Comparison of ENCODE assay signal across 21 mouse cellular contexts in genomic region chr7:19214369-19214768, GRCm38 (mm10). TPM values are rescaled to one million over a fixed set of nuclear protein-coding genes. Genes with fewer than 3 reads are reported as not detected.
DNase-seq lines count a peak whose midpoint lies in the region; ATAC-seq lines count a peak whose summit lies in the region.
"Had no signal": no experiment of that assay in that cellular context is flagged by ENCODE, and none has a peak within 500 bp of the region (broad histone marks: within the 10 kb centered on the region; RNA-seq: fewer than 3 reads in every experiment).

No protein-coding gene starts in this region.

- H3K27ac ChIP-seq in kidney, embryonic 15.5 days, result no peak overlapping the region
- no peak overlapping the region for H3K27ac ChIP-seq in neural tube, embryonic 13.5 days (replicated peaks)
- H3K27ac ChIP-seq in limb, embryonic 10.5 days, result peak overlapping the region; percentile 32; the same call in 1 of the 2 replicates
- H3K27ac ChIP-seq: forebrain, embryonic 10.5 days; liver, embryonic 12.5 days; lung, embryonic 15.5 days; midbrain, embryonic 15.5 days had no signal

- WGBS in kidney, embryonic 15.5 days, result 73% methylated on average over 7 of the region's 7 CpGs
- WGBS in neural tube, embryonic 13.5 days, result 73% methylated on average over 7 of the region's 7 CpGs
- WGBS in limb, embryonic 10.5 days, result 77% methylated on average over 7 of the region's 7 CpGs

- no peak overlapping the region for H3K9ac ChIP-seq in kidney, embryonic 15.5 days
- H3K9ac ChIP-seq in neural tube, embryonic 13.5 days, result 0 out of 2 replicates have a peak overlapping the region, but pooled peaks have one; percentile 43
- H3K9ac ChIP-seq: forebrain, postnatal 0 days; liver, embryonic 12.5 days; lung, embryonic 15.5 days; midbrain, embryonic 15.5 days had no signal

- ATAC-seq in kidney, embryonic 15.5 days (replicated peaks; ENCODE audit: low FRiP score), result no peak
- ATAC-seq in neural tube, embryonic 13.5 days (ENCODE audit: low read depth), result no peak
- ATAC-seq: forebrain, postnatal 0 days; inflammation-experienced regulatory T-cells, adult 6 months; liver, embryonic 12.5 days; midbrain, embryonic 15.5 days; Patski had no signal

- no peak overlapping the region for H3K4me3 ChIP-seq in kidney, embryonic 15.5 days (replicated peaks)
- no peak overlapping the region for H3K4me3 ChIP-seq in neural tube, embryonic 13.5 days
- peak overlapping the region; percentile 67 for H3K4me3 ChIP-seq in limb, embryonic 10.5 days
- H3K4me3 ChIP-seq: forebrain, embryonic 10.5 days; liver, embryonic 12.5 days; lung, embryonic 15.5 days; midbrain, embryonic 15.5 days had no signal

- no peaks in the 10 kb centered on the region for H3K9me3 ChIP-seq in kidney, embryonic 15.5 days (replicated peaks)
- no peaks in the 10 kb centered on the region for H3K9me3 ChIP-seq in neural tube, embryonic 13.5 days
- H3K9me3 ChIP-seq in limb, embryonic 10.5 days (replicated peaks), result no peaks in the 10 kb centered on the region
- H3K9me3 ChIP-seq: lung, embryonic 15.5 days; midbrain, embryonic 15.5 days had no signal

- DNase-seq in kidney, postnatal 4 days, result no peak
- no peak for DNase-seq in neural tube, embryonic 10.5 days (ENCODE audit: extremely low spot score, low spot score)
- no peak for DNase-seq in limb, embryonic 10.5 days (ENCODE audit: low spot score)
- DNase-seq in ovary, postnatal 36 days (ENCODE audit: low spot score), result no peak
- DNase-seq in spleen, postnatal 14 days (ENCODE audit: low spot score in 2 of 2), result no peak
- DNase-seq: adrenal gland, postnatal 10 days; cerebellum, postnatal 10 days; forebrain, postnatal 0 days; heart, adult 11 months; kidney, adult 2 months; kidney, postnatal 36 days; retina, postnatal 1 day; right cerebral cortex, postnatal 4 days had no signal

- peaks cover 58% of the 10 kb centered on the region for H3K4me1 ChIP-seq in kidney, embryonic 15.5 days
- H3K4me1 ChIP-seq in neural tube, embryonic 13.5 days (replicated peaks), result peaks cover 22% of the 10 kb centered on the region
- H3K4me1 ChIP-seq in limb, embryonic 10.5 days, result peaks cover 76% of the 10 kb centered on the region

- H3K36me3 ChIP-seq in kidney, embryonic 15.5 days, result no peaks in the 10 kb centered on the region
- H3K36me3 ChIP-seq in neural tube, embryonic 13.5 days, result no peaks in the 10 kb centered on the region
- H3K36me3 ChIP-seq in limb, embryonic 10.5 days, result no peaks in the 10 kb centered on the region
- H3K36me3 ChIP-seq: forebrain, embryonic 10.5 days; liver, embryonic 12.5 days; lung, embryonic 15.5 days; midbrain, embryonic 15.5 days had no signal

- H3K4me2 ChIP-seq in kidney, embryonic 15.5 days, result peak overlapping the region; percentile 10; the same call in 1 of the 2 replicates
- no peak overlapping the region for H3K4me2 ChIP-seq in neural tube, embryonic 13.5 days
- H3K4me2 ChIP-seq: liver, embryonic 12.5 days; lung, embryonic 15.5 days; midbrain, embryonic 15.5 days had no signal

- H3K27me3 ChIP-seq in kidney, embryonic 15.5 days, result no peaks in the 10 kb centered on the region
- H3K27me3 ChIP-seq in neural tube, embryonic 13.5 days, result peaks cover 34% of the 10 kb centered on the region
- no peaks in the 10 kb centered on the region for H3K27me3 ChIP-seq in limb, embryonic 10.5 days (ENCODE audit: low read depth, poor library complexity, severe bottlenecking)
- H3K27me3 ChIP-seq: Patski had no signal

RNA-seq across cellular contexts. Expression of gene Gpr4, which starts 2.0 kb away (rescaled TPM):
- polyA plus RNA-seq in kidney, embryonic 15.5 days (2015; fragmentation: Nextera tagmentation; extraction: Ambion mirVana), result 2.7 and 3.3 TPM in 2 replicates
- 2.0 and 2.6 TPM in 2 replicates for polyA plus RNA-seq in neural tube, embryonic 13.5 days (2015; fragmentation: Nextera tagmentation; extraction: Ambion mirVana)
- polyA plus RNA-seq in limb, embryonic 10.5 days (2016; fragmentation: Nextera tagmentation; extraction: Ambion mirVana), result 6.5 and 8.5 TPM in 2 replicates

RNA-seq across cellular contexts. Expression of gene Opa3, which starts 13.8 kb away (rescaled TPM):
- 38.8 and 40.5 TPM in 2 replicates for polyA plus RNA-seq in kidney, embryonic 15.5 days (2015; fragmentation: Nextera tagmentation; extraction: Ambion mirVana)
- polyA plus RNA-seq in neural tube, embryonic 13.5 days (2015; fragmentation: Nextera tagmentation; extraction: Ambion mirVana), result 38.7 and 39.9 TPM in 2 replicates
- polyA plus RNA-seq in limb, embryonic 10.5 days (2016; fragmentation: Nextera tagmentation; extraction: Ambion mirVana), result 45.7 and 48.7 TPM in 2 replicates

RNA-seq across cellular contexts. Expression of gene Eml2, which starts 38.1 kb away (rescaled TPM):
- polyA plus RNA-seq in kidney, embryonic 15.5 days (2015; fragmentation: Nextera tagmentation; extraction: Ambion mirVana), result 9.5 and 16.8 TPM in 2 replicates
- polyA plus RNA-seq in neural tube, embryonic 13.5 days (2015; fragmentation: Nextera tagmentation; extraction: Ambion mirVana), result 6.8 and 8.1 TPM in 2 replicates
- polyA plus RNA-seq in limb, embryonic 10.5 days (2016; fragmentation: Nextera tagmentation; extraction: Ambion mirVana), result 3.2 and 6.4 TPM in 2 replicates

RNA-seq across cellular contexts. Expression of gene Gipr, which starts 48.4 kb away (rescaled TPM):
- 0.76 and 1.0 TPM in 2 replicates for polyA plus RNA-seq in kidney, embryonic 15.5 days (2015; fragmentation: Nextera tagmentation; extraction: Ambion mirVana)
- 1.3 and 1.4 TPM in 2 replicates for polyA plus RNA-seq in neural tube, embryonic 13.5 days (2015; fragmentation: Nextera tagmentation; extraction: Ambion mirVana)
- polyA plus RNA-seq in limb, embryonic 10.5 days (2016; fragmentation: Nextera tagmentation; extraction: Ambion mirVana), result 0.06 and 0.09 TPM in 2 replicates
- polyA plus RNA-seq: inflammation-experienced regulatory T-cells, adult 6 months had no signal

RNA-seq across cellular contexts. Expression of gene Vasp, which starts 57.2 kb away (rescaled TPM):
- polyA plus RNA-seq in kidney, embryonic 15.5 days (2015; fragmentation: Nextera tagmentation; extraction: Ambion mirVana), result 87.4 and 89.8 TPM in 2 replicates
- polyA plus RNA-seq in neural tube, embryonic 13.5 days (2015; fragmentation: Nextera tagmentation; extraction: Ambion mirVana), result 41.2 and 46.3 TPM in 2 replicates
- 68.1 and 75.7 TPM in 2 replicates for polyA plus RNA-seq in limb, embryonic 10.5 days (2016; fragmentation: Nextera tagmentation; extraction: Ambion mirVana)
